Mouse (Mus musculus) midbrain, embryonic 15.5 days (tissue): ENCODE results near the gene Asgr1. TPM values are rescaled to one million over a fixed set of nuclear protein-coding genes. Genes with fewer than 3 reads are reported as not detected.

Experiments used
- ATAC-seq: fragments of 200-750 bp; cut with Nextera tagmentation; replicated peaks from 2 replicates; pipeline ENCODE4 v1.8.0; 2017; ENCODE audit warnings: moderate TSS enrichment
- H3K27ac ChIP-seq: fragments of 300-500 bp; sonication (generic); 2 replicates; pipeline ENCODE4 v1.5.1; 2015; ENCODE audit warnings: mild to moderate bottlenecking, inconsistent platforms
- H3K27me3 ChIP-seq: fragments of 300-500 bp; sonication (generic); replicated peaks from 2 replicates; pipeline ENCODE4 v1.6.1; 2015; ENCODE audit warnings: inconsistent platforms
- H3K36me3 ChIP-seq: fragments of 300-500 bp; sonication (generic); replicated peaks from 2 replicates; pipeline ENCODE4 v1.6.1; 2015; ENCODE audit warnings: inconsistent platforms
- H3K4me1 ChIP-seq: fragments of 300-500 bp; sonication (generic); 2 replicates; pipeline ENCODE4 v1.6.1; 2015; ENCODE audit warnings: inconsistent platforms
- H3K4me2 ChIP-seq: fragments of 300-500 bp; sonication (generic); 2 replicates; pipeline ENCODE4 v1.6.1; 2015; ENCODE audit warnings: inconsistent platforms, mild to moderate bottlenecking, moderate library complexity
- H3K4me3 ChIP-seq: fragments of 300-500 bp; sonication (generic); 2 replicates; pipeline ENCODE4 v1.5.1; 2015; ENCODE audit warnings: mild to moderate bottlenecking, inconsistent platforms
- H3K9ac ChIP-seq: fragments of 300-500 bp; sonication (generic); 2 replicates; pipeline ENCODE4 v1.6.1; 2015; ENCODE audit warnings: mild to moderate bottlenecking, inconsistent platforms
- H3K9me3 ChIP-seq: fragments of 300-500 bp; sonication (generic); 2 replicates; pipeline ENCODE4 v1.6.1; 2016; ENCODE audit warnings: inconsistent platforms
- WGBS: fragments of 180-500 bp; shearing (Covaris S2); methylation state at CpG from one replicate; pipeline ENCODE4 v1.1.7; 2015; ENCODE audit warnings: mixed read lengths; 5-methylcytosine and 5-hydroxymethylcytosine counted together
- polyA plus RNA-seq: library from polyadenylated mRNA; unstranded; fragments of >200 nt; fragmentation: Nextera tagmentation; extraction: Ambion mirVana; gene quantifications from 2 replicates; pipeline ENCODE4 v1.2.1, GENCODE M21; 2015

Asgr1 gene
- polyA plus RNA-seq, 1 experiment from 2014 or later = 3.8 TPM

DNA sequence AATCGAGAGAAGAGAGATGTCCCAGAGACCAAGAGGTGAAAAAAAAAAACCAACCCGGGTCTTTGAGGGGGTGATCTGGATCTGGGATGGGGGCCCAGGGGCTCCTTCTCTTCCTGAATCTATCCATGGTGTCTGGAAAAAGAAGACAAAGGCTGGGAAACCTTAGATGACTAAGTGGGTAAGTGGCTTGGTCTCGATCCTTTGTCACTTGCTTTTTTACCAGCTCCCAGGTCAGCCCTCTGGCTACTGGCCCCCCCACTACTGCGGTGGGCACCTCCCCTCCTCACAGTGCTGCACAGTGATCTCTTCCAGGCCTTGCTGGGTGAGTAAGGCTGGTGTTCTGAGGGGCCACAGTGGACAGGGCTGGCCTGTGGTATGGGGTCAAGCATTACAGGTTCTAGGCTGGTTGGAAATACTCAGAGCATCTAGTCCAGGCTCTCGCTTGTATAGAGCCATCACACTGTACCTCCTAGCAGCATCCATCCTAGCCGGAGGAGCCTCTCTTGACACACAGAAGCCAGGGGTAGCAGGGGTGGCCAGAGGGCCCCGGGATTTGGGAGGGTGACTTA lies 36.6 kb upstream of the Asgr1 start:
- Histone ChIP-seq H3K27ac (peak overlapping the region; percentile 97), H3K4me1 (peaks cover 56% of the 10 kb centered on the region), H3K4me3 (peak overlapping the region; percentile 74), H3K9me3 (no peaks in the 10 kb centered on the region), H3K27me3 (no peaks in the 10 kb centered on the region), H3K9ac (peak overlapping the region; percentile 81), H3K4me2 (peak overlapping the region; percentile 73), H3K36me3 (peaks cover 9% of the 10 kb centered on the region; the same call in 1 of the 2 replicates)
- WGBS = 23% methylated on average over 7 of the region's 7 CpGs
- ATAC-seq = no peak

DNA sequence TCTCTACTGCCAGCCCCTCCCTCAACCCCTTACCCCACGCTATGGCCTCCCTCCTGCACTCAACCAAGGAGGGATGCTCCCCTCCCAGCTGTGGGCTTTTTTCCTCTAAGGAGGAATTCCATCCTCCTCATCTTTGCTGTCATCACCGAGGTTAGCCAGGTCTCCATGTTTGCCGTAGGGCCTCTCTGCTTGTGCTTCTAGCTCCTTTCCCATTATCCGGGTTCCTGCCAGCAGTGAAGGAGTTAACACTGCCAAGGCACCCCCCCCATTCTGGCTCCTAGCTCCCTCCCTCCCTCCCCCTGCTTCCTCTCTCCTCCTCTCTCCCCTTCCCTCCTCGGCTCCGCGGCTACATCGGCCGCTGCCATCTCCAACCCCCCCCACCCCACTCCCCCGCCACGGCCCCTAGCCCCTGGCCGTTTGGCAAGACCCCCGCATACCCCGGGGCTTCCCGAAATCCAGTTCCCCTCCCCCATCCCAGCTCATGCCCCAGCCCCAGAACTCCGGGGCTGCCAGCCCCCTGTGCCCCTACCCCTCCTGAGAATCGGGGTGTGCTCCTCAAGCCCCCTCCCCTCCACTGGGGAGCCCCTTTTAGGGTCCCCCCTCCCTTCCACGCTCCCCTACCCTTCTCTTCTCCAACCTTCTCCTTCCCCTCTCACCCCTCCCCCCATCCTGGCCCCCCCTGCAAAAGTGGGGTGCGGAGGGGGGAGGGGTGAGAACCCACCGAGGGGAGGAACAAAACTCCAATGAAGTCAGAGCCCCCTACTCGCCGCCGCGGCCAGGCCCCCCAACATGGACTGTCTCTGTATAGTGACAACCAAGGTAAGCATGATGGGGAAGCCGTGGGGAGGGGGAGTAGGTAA lies 35.5 kb upstream of the Asgr1 start:
- peak overlapping the region; percentile 81 for H3K9ac ChIP-seq
- no peaks in the 10 kb centered on the region for H3K36me3 ChIP-seq
- H3K4me3 ChIP-seq = peak overlapping the region; percentile 74
- H3K4me2 ChIP-seq = peak overlapping the region; percentile 73
- H3K4me1 ChIP-seq = peaks cover 66% of the 10 kb centered on the region
- under 1% methylated on average over 23 of the region's 25 CpGs for WGBS
- peak overlapping the region; percentile 97 for H3K27ac ChIP-seq
- no peaks in the 10 kb centered on the region for H3K9me3 ChIP-seq
- H3K27me3 ChIP-seq = no peaks in the 10 kb centered on the region
- no peak for ATAC-seq

DNA sequence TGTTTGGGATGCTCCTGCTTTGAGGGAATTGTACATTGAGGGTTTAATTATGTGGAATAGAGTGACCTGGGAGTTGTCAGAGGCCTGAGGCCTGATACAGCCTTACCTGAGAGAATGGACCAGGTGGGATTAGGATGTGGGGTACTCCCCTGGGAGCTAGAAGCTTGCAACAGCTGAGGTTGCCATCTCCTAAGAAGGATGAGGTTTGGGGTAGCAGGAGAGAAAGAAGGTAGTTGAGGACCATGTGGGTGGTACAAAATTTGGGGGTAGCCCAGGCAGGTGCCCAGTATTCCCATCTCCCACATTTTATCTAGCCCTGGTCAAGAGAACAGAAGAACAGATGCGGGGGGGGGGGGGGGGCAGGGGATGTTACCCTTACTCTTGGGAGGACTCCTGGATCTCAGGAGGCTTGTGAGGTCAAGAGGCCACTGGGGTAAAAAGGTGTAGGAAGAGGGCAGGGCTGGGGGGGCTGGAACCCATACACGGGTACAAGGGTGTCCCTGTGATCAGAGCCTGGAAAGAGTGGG lies 34.3 kb upstream of the Asgr1 start:
- 33% methylated on average over 2 of the region's 2 CpGs for WGBS

DNA sequence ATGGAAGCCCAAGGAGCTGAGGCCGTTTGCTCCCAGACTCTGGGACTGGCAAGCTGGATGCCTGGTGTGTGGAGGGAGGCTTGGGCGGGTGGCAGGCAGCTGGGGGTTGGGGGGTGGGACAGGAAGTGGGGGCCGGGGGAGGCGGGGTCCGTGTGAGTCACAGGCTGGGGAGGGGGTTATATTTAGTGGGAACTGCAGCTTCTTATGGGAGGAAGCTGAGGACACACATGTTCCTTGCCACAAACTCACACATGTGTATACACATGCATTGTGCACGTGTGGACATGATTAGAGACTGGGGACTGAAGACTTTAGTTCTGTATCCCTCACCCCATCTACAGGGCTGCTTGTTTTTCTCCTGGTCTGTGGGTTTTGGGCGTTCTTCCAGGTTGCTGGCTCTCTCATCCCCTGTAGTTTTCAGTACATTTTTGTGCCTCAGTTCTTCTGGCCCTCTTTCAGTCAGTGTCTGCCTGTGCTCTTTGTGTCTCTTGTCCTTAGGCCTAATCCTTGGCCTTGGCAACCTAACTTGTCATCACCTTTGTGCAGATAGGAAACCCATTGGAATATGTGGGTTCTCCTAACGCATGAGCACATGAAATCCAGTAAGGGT lies 33.8 kb upstream of the Asgr1 start:
- Histone ChIP-seq H3K4me3 (peak overlapping the region; percentile 74), H3K27me3 (no peaks in the 10 kb centered on the region), H3K4me1 (peaks cover 72% of the 10 kb centered on the region), H3K9ac (peak overlapping the region; percentile 81), H3K27ac (peak overlapping the region; percentile 97), H3K4me2 (peak overlapping the region; percentile 73), H3K9me3 (no peaks in the 10 kb centered on the region), H3K36me3 (no peaks in the 10 kb centered on the region)
- ATAC-seq = no peak
- WGBS = 6% methylated on average over 8 of the region's 8 CpGs

More for the DNA sequence above, 34.3 kb upstream of the Asgr1 start:
- Histone ChIP-seq H3K27me3 (no peaks in the 10 kb centered on the region), H3K9ac (peak overlapping the region; percentile 81), H3K27ac (peak overlapping the region; percentile 97), H3K4me1 (peaks cover 72% of the 10 kb centered on the region), H3K9me3 (no peaks in the 10 kb centered on the region), H3K4me2 (peak overlapping the region; percentile 73), H3K4me3 (peak overlapping the region; percentile 74), H3K36me3 (no peaks in the 10 kb centered on the region)
- ATAC-seq = no peak

GRCm38 (mm10) chr11:70020731-70021263 lies 33.1 kb upstream of the Asgr1 start:
- H3K4me3 ChIP-seq = peak overlapping the region; percentile 74
- no peaks in the 10 kb centered on the region for H3K36me3 ChIP-seq
- peak overlapping the region; percentile 38 for H3K9ac ChIP-seq
- H3K4me2 ChIP-seq = peak overlapping the region; percentile 73
- H3K4me1 ChIP-seq = peaks cover 74% of the 10 kb centered on the region
- H3K27ac ChIP-seq = peak overlapping the region; percentile 97
- no peaks in the 10 kb centered on the region for H3K27me3 ChIP-seq
- ATAC-seq = peak; percentile 81
- 0% methylated on average over 8 of the region's 8 CpGs for WGBS
- H3K9me3 ChIP-seq = no peaks in the 10 kb centered on the region

DNA sequence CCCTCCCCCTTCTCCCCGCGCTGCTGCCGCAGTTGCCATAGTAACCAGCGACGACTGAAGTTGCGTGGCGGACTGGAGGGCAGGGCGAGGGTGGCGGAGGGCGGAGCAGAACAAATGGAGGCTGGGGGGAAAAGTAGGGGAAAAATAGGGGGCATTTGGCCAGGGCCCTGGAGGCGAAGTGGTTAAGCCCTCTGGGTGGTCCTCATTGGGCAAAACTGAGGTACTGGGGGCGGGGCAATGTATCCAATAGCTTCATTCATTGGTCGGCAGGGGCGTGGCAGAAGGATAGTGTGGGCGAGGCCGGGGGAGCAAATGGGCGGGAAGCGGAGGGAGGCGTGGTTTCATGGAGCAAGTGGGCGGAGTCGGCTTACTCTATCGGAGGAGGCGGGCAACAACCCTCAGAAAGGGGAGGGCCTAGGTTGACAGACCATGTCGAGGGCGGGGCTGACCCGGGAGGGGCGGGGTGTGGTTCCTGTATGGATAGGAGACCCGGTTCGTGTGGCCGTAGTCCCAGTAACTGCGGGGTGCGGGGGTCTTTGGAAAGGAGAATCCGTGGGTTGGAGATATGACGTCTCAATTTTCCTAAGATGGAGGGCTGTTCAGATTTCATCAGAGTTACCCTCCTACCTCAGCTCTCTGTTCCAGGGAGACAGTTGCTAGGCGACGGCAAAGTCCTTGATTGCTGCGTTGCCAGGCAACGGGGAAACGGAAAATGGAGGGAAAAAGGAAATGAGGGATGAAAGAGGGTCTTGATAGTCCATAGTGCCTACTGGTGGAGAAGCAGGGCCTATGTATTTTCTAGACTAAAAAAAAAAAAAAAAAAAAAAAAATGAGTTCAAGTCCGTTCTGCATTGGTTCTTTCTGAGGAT lies 32.4 kb upstream of the Asgr1 start:
- under 1% methylated on average over 40 of the region's 40 CpGs for WGBS
- peak overlapping the region; percentile 73 for H3K4me2 ChIP-seq
- no peaks in the 10 kb centered on the region for H3K36me3 ChIP-seq
- peaks cover 81% of the 10 kb centered on the region for H3K4me1 ChIP-seq
- H3K4me3 ChIP-seq = peak overlapping the region; percentile 74
- no peaks in the 10 kb centered on the region for H3K9me3 ChIP-seq
- ATAC-seq = peak; percentile 77
- peak overlapping the region; percentile 97 for H3K27ac ChIP-seq
- H3K9ac ChIP-seq = peak overlapping the region; percentile 38
- H3K27me3 ChIP-seq = no peaks in the 10 kb centered on the region

GRCm38 (mm10) chr11:70023481-70024150 lies 30.3 kb upstream of the Asgr1 start:
- peak overlapping the region; percentile 35 for H3K4me3 ChIP-seq
- peak overlapping the region; percentile 59 for H3K4me2 ChIP-seq
- H3K36me3 ChIP-seq = no peaks in the 10 kb centered on the region
- no peaks in the 10 kb centered on the region for H3K9me3 ChIP-seq
- peak overlapping the region; percentile 67 for H3K27ac ChIP-seq
- 5% methylated on average over 22 of the region's 29 CpGs for WGBS
- H3K9ac ChIP-seq = peak overlapping the region; percentile 28
- H3K27me3 ChIP-seq = no peaks in the 10 kb centered on the region
- peaks cover 88% of the 10 kb centered on the region for H3K4me1 ChIP-seq
- ATAC-seq = no peak

GRCm38 (mm10) chr11:70024151-70024514 lies 29.8 kb upstream of the Asgr1 start:
- no peaks in the 10 kb centered on the region for H3K27me3 ChIP-seq
- no peaks in the 10 kb centered on the region for H3K36me3 ChIP-seq
- WGBS = 5% methylated on average over 6 of the region's 6 CpGs
- peaks cover 88% of the 10 kb centered on the region for H3K4me1 ChIP-seq
- peak overlapping the region; percentile 59 for H3K4me2 ChIP-seq
- H3K4me3 ChIP-seq = peak overlapping the region; percentile 35
- peak overlapping the region; percentile 67; the same call in 1 of the 2 replicates for H3K27ac ChIP-seq
- no peak for ATAC-seq
- H3K9ac ChIP-seq = peak overlapping the region; percentile 28
- H3K9me3 ChIP-seq = no peaks in the 10 kb centered on the region

GRCm38 (mm10) chr11:70026689-70027088 lies 27.2 kb upstream of the Asgr1 start:
- peak overlapping the region; percentile 19 for H3K4me3 ChIP-seq
- 3% methylated on average over 19 of the region's 19 CpGs for WGBS
- ATAC-seq = no peak
- H3K9ac ChIP-seq = peak overlapping the region; percentile 26
- no peaks in the 10 kb centered on the region for H3K9me3 ChIP-seq
- peak overlapping the region; percentile 98 for H3K27ac ChIP-seq
- no peaks in the 10 kb centered on the region for H3K27me3 ChIP-seq
- H3K4me2 ChIP-seq = peak overlapping the region; percentile 66
- H3K4me1 ChIP-seq = peaks cover 92% of the 10 kb centered on the region
- peaks cover 7% of the 10 kb centered on the region for H3K36me3 ChIP-seq

DNA sequence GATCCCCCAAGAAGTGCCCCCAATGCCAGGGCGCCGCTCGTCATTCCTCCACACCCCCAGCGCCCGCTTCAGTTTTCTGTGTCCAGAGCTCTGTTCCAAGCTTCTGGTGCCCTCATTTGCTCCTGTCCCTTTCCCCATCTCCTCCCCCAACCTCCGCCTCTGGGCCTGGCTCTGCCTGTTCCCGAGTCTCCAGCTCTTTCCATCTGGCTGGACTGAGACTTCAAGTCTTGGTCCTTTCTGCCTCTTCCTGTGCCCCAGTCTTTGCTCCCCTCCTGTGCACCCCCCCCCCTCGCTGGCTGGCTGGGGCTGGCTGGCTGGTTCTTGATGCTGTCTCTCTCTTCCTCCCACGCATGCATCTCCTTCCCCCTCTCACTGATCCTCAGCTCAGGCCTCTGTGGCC lies 26.5 kb upstream of the Asgr1 start:
- Histone ChIP-seq H3K36me3 (peaks cover 14% of the 10 kb centered on the region), H3K27ac (peak overlapping the region; percentile 98), H3K9me3 (no peaks in the 10 kb centered on the region), H3K27me3 (no peaks in the 10 kb centered on the region), H3K4me2 (peak overlapping the region; percentile 66), H3K9ac (peak overlapping the region; percentile 26), H3K4me3 (peak overlapping the region; percentile 19), H3K4me1 (peaks cover 87% of the 10 kb centered on the region)
- WGBS = 25% methylated on average over 9 of the region's 9 CpGs
- no peak for ATAC-seq
